ENCODE assay signal across 23 mouse cellular contexts in genomic region chr8:106959626-106960025, GRCm38 (mm10). TPM values are rescaled to one million over a fixed set of nuclear protein-coding genes. Genes with fewer than 3 reads are reported as not detected.
DNase-seq lines count a peak whose midpoint lies in the region; ATAC-seq lines count a peak whose summit lies in the region.
"Had no signal": no experiment of that assay in that cellular context is flagged by ENCODE, and none has a peak within 500 bp of the region (broad histone marks: within the 10 kb centered on the region; RNA-seq: fewer than 3 reads in every experiment).

No protein-coding gene starts in this region.

- DNase-seq in 416B (ENCODE audit: low read depth) = peak; percentile 88
- DNase-seq in MEL-GATA-1-ER (ENCODE audit: extremely low read depth, low read depth) = peak; percentile 39
- no peak for DNase-seq in layer of hippocampus, adult 11-12 months (ENCODE audit: low spot score)
- no peak for DNase-seq in heart, postnatal 10 days
- no peak for DNase-seq in adrenal gland, adult 2 months
- DNase-seq: adrenal gland, postnatal 10 days; B cell, adult 2 months; cerebellum, adult 11 months; cerebellum, adult 9-10 months; cerebellum, postnatal 36 days; embryo, embryonic 11 days; gastrocnemius, postnatal 10 days; heart, adult 18-20 months; heart, postnatal 4 days; kidney, adult 11 months; kidney, postnatal 36 days; layer of hippocampus, postnatal 36 days; right cerebral cortex, postnatal 4 days; thymus, adult 2 months; thymus, postnatal 4 days had no signal

- intact Hi-C loops in heart, postnatal 10 days (cut with DNase I) = no loop called here

- peak; percentile 86 for ATAC-seq in granulocyte monocyte progenitor cell, adult 5-6 weeks (replicated peaks; ENCODE audit: poor library complexity, severe bottlenecking)
- ATAC-seq in monocyte, adult 5-6 weeks (replicated peaks; ENCODE audit: insufficient number of reproducible peaks, low FRiP score, low TSS enrichment, poor library complexity, severe bottlenecking) = peak; percentile 85
- ATAC-seq: midbrain, embryonic 16.5 days had no signal

RNA-seq across cellular contexts. Expression of gene Sntb2, which starts 24.1 kb away (rescaled TPM):
- total RNA-seq in granulocyte monocyte progenitor cell, adult 5-6 weeks (2014; fragmentation: Nextera tagmentation) = 5.4 and 7.1 TPM in 2 replicates
- total RNA-seq in granulocyte monocyte progenitor cell, adult 5-6 weeks (2017) = 5.9 and 6.2 TPM in 2 replicates
- total RNA-seq in monocyte, adult 5-6 weeks (2017) = 11.4 to 17.9 TPM (median 13.6 TPM) in 3 replicates
- total RNA-seq in heart, postnatal 10 days (2021) = 10 to 100 TPM; 27.1 to 27.6 TPM
- total RNA-seq in adrenal gland, adult 2 months (2021) = 10 to 100 TPM; 21.7 to 27.9 TPM
- polyA plus RNA-seq in adrenal gland, adult 2 months (2012; rRNA removed) = 8.4 and 10.7 TPM in 2 replicates

Comparison
In these comparisons a context has a peak if more than half of its experiments do, and no peak if none do; other contexts are left out.
1. DNase-seq: peak in 416B (single experiment) and MEL-GATA-1-ER (single experiment); none in layer of hippocampus, adult 11-12 months (single experiment), heart, postnatal 10 days (0 of 2) and adrenal gland, adult 2 months (single experiment).